Mouse (Mus musculus) monocyte, adult 2 months (primary cell): ENCODE data around the gene Gm28035.

Source experiments
- DNase-seq, 2 experiments: peaks; one replicate each; pipeline ENCODE4 v3.0.0; 2022; ENCODE audit warnings: low spot score in 2 of 2, low read depth in 1 of 2

Gene Gm28035

DNA sequence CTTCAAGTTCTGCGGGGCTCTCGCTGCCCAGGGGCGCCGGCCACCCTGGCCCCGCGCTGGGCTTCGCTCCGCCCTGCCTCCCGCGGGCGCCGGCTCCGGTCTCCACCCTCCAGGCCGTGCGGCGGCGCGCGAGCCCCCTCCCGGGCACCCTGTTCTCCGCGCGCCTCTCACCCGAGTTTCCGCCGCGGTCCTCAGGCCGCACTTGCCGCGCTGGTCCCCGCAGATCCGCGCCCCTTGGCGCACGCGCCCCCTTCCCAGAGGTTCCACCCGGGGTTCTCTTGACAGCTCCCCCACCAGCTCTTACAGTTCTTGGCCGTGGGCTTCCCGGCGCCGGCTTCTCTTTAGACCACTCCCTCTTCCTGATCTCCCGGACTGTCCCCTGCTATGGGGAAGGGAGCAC lies 2.5 kb upstream of the Gm28035 start:
- peak in 1 of 2 experiments; percentile 15 for DNase-seq

- DNase-seq, result no peak
Measured at GRCm38 (mm10) chr2:30238906-30239465, 1.4 kb upstream of the Gm28035 start.

GRCm38 (mm10) chr2:30239777-30240176 lies 590 bp upstream of the Gm28035 start:
- no peak for DNase-seq

- DNase-seq, result peak in 1 of 2 experiments; percentile 23
Measured at GRCm38 (mm10) chr2:30242509-30242908, 2.1 kb downstream of the Gm28035 start.

DNA sequence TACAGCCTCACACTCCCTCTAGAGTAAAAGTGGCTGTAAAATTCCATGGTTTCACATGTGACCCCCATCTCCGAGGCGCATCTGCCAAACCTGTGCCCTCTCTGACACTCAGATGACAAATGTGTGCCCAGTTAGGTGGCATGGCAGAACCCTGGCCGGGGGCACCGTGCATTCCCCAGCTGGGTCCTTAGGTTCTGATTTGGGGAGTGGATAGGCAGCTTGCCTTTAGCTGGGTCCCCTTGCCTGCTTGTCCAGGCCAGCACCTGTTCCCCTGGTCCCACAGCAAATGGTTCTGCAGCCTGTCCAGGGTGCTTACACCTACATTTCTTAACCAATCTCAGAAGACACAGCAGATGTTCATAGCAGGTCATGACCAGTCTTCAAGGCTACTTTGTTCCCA lies 3.0 kb downstream of the Gm28035 start:
- no peak for DNase-seq

DNA sequence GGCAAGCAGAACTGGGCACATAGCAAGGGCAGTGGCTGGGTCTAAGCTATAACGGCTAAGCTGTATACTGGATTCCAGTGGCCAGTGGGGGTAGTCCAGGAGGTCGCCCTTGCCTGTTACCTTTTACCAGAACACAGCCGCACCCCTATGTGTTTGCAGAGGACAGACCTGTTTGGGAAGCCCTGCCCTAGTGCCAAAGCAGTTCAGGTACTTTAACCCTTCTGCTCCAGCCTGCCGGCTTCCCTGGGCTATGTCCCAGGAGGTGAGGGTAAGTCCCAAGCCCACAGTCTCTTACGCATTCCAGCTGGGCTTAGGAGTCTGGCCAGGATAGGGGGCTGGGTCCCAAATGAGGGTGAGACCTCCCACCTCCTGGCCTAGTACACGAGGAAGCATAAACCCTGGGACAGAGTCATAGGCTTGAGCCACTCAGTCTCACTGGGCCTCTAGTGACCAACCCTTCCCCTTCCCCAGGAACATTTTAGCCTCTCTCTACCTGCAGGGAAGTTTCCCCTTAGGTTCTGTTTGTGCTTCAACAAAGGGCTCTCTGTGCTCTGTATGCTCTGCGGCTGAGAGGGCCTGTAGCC lies 4.3 kb downstream of the Gm28035 start:
- no peak for DNase-seq

DNA sequence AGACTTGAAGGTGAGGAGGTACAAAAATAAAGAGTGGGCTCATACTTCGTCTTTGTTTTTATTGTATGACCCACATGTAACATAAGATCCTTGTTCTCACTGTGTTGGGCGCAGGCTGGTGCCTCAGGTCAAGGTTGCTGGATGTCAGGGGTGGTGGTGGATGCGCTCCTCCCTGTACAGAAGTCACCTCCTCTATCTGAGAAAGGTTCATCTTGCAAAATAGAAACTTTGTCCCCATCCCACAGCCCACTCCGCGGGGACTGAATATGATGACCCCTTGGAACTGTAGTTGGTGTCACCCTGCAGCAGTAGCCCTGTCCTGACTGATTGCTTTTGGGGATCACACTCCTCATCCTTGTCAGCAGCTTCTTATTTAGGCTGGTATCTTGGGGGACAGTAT lies 6.7 kb downstream of the Gm28035 start:
- no peak for DNase-seq

DNA sequence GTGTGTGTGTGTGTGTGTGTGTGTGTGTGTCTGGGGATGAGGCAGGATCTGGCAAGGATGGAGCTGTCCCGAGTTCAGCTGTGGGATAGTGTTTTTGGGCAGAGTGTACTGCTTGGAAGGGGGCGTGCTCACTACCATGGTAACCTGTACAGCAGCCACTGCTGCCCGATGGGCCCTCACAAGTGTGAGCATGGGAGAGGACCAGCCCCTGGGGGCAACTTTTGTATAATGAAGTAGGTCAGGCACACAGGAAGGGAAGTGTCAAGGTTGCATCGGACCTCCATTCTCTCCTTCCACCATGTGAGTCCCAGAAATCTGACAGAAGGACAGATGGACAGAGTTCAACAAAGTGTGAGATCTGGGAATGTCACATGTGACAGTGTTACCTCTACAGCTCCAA lies 7.3 kb downstream of the Gm28035 start:
- no peak for DNase-seq

- no peak for DNase-seq
Measured at GRCm38 (mm10) chr2:30249182-30249581, 8.8 kb downstream of the Gm28035 start.

GRCm38 (mm10) chr2:30250166-30251128 lies 10.1 kb downstream of the Gm28035 start:
- no peak for DNase-seq

DNA sequence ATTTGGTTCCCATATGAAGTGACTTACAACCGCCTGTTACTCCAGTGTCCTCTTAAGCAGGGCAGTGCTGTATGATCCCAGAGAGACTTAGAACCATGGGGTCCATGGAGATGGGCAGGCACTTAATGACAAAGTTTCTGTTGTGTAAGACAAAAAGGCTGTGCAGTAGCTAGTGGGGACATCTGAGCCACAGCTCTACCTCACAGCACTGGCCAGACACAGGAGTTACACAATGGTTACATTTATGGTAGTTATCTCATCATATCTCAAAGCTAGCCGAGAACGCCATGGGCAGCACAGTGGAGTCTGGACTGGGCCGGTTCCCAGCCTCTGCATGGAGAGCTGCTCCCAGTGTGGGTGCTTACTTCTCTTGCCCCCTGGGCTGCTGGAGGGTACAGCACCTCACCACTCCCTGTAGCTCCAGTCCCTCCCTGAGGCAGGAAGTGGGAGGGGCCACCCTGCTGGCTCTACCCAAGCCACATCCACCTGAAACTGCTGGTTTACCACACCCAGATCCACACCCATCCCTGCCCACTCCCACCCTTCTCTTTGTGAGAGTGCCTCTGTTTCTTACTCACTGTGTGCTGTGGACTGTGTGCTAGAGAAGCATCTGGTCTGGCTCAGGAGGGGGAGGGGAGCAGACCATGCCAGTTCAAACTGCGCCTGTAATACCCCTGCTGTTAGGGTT lies 11.2 kb downstream of the Gm28035 start:
- DNase-seq, result peak; percentile 19 to 35

DNA sequence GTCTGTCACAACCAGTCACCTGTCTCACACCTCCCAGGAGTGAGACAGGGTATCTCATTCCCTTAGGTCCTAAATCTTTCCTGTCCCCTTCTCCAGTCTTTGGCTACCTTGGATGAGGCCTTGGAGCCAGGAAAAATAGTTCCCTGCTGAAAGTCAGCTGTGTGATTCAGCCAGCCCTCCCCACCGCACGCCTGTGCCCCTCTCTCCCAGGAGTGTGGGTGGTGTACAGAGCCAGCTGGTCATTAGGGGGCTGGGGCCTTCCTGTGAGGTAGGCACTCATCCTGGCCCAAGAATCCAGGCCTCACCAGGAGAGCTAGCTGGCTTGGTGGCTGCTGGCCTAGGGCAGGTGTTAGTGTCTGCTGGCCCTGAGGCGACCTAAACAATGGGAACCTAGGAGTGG lies 12.2 kb downstream of the Gm28035 start:
- no peak for DNase-seq

- no peak for DNase-seq
Measured at GRCm38 (mm10) chr2:30253809-30254208, 13.4 kb downstream of the Gm28035 start.

DNA sequence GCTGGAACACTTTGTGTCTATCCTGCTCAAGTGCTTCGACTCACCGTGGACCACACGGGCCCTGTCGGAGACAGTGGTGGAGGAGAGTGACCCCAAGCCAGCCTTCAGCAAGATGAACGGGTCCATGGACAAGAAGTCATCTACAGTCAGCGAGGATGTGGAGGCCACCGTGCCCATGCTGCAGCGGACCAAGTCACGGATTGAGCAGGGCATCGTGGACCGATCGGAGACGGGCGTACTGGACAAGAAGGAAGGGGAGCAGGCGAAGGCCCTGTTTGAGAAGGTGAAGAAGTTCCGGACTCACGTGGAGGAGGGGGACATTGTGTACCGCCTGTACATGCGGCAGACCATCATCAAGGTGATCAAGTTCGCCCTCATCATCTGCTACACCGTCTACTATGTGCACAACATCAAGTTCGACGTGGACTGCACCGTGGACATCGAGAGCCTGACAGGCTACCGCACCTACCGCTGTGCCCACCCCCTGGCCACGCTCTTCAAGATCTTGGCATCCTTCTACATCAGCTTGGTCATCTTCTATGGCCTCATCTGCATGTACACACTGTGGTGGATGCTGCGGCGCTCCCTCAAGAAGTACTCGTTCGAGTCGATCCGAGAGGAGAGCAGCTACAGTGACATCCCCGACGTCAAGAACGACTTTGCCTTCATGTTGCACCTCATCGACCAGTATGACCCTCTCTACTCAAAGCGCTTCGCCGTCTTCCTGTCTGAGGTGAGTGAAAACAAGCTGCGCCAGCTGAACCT lies 15.4 kb downstream of the Gm28035 start:
- DNase-seq, result no peak

DNA sequence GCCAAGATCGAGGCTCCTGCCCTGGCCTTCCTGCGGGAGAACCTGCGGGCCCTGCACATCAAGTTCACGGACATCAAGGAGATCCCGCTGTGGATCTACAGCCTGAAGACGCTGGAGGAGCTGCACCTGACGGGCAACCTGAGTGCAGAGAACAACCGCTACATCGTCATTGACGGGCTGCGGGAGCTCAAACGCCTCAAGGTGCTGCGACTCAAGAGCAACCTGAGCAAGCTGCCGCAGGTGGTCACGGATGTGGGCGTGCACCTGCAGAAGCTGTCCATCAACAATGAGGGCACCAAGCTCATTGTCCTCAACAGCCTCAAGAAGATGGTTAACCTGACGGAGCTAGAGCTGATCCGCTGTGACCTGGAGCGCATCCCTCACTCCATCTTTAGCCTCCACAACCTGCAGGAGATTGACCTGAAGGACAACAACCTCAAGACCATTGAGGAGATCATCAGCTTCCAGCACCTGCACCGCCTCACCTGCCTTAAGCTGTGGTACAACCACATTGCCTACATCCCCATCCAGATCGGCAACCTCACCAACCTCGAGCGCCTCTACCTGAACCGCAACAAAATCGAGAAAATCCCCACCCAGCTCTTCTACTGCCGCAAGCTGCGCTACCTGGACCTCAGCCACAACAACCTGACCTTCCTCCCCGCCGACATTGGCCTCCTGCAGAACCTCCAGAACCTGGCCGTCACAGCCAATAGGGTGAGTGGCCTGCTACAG lies 16.4 kb downstream of the Gm28035 start:
- no peak for DNase-seq

DNA sequence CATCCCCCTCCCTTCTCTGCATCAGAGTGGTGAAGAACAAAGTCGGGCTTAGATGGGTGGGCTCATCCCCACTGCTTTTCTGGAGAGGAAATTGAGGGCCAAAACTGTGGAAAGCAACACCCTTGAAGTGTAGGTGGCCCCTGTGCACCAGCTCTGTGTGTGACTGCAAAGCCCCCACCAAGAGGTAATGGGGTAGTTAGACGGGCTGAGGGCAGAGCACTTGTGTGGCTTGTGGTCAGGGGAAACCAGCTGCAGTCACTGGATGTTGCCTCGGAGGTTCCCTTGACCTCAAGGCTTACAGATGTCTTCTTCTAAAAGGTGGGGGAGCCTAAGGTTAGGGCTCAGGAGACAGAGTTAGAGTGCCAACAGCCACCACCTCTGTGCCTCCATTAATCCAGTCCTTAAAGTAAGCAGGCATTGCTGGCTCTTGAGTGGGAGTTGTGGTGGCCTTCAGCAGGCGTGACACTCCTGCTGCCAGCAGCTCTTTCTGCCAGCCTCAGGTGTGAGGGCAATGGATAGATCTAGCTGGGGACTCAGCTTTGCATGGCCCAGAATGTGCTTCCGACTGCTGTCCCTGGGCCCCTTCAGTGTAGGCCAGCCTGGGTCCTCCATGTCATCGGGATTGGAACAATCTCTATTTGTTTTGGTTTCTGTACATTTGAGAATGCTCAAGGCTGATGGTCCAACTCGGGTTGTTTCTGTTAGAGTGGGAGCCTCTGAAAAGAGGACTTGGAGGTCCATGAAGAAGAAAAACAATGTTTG lies 17.5 kb downstream of the Gm28035 start:
- no peak for DNase-seq

GRCm38 (mm10) chr2:30258600-30258999 lies 18.2 kb downstream of the Gm28035 start:
- no peak for DNase-seq

GRCm38 (mm10) chr2:30259131-30260064 lies 19.0 kb downstream of the Gm28035 start:
- DNase-seq, result no peak
